Mouse (Mus musculus) forebrain, postnatal 0 days (tissue): ENCODE data around the gene Pdia6. TPM values are rescaled to one million over a fixed set of nuclear protein-coding genes. Genes with fewer than 3 reads are reported as not detected.

Experiments
- ATAC-seq: fragments of 200-750 bp; cut with Nextera tagmentation; 2 replicates; pipeline ENCODE4 v1.8.0; 2017; ENCODE audit warnings: mild to moderate bottlenecking, moderate library complexity
- DNase-seq: peaks from one replicate; pipeline ENCODE4 v3.0.0-alpha.2; 2015
- H3K27ac ChIP-seq: fragments of 300-500 bp; sonication (generic); 2 replicates; pipeline ENCODE4 v1.5.1; 2014; ENCODE audit warnings: low read depth, mild to moderate bottlenecking, antibody characterized with exemption, low read length, moderate library complexity, mixed read lengths
- H3K27me3 ChIP-seq: fragments of 300-500 bp; sonication (generic); 2 replicates; pipeline ENCODE4 v1.6.1; 2014; ENCODE audit warnings: mild to moderate bottlenecking, low read length, mixed read lengths; ENCODE audit not compliant: insufficient read depth
- H3K36me3 ChIP-seq: fragments of 300-500 bp; sonication (generic); 2 replicates; pipeline ENCODE4 v1.6.1; 2014; ENCODE audit warnings: mild to moderate bottlenecking, moderate library complexity; ENCODE audit not compliant: insufficient read depth
- H3K4me1 ChIP-seq: fragments of 300-500 bp; sonication (generic); 2 replicates; pipeline ENCODE4 v1.6.1; 2014; ENCODE audit warnings: antibody characterized with exemption; ENCODE audit not compliant: insufficient read depth
- H3K4me2 ChIP-seq: fragments of 300-500 bp; sonication (generic); 2 replicates; pipeline ENCODE4 v1.6.1; 2014; ENCODE audit warnings: low read depth, mild to moderate bottlenecking, moderate library complexity
- H3K4me3 ChIP-seq: fragments of 300-500 bp; sonication (generic); 2 replicates; pipeline ENCODE4 v1.5.1; 2014; ENCODE audit warnings: low read depth, low read length, mixed read lengths
- H3K9ac ChIP-seq: fragments of 300-500 bp; sonication (generic); 2 replicates; pipeline ENCODE4 v1.6.1; 2014; ENCODE audit warnings: mild to moderate bottlenecking
- H3K9me3 ChIP-seq: fragments of 300-500 bp; sonication (generic); 2 replicates; pipeline ENCODE4 v1.6.1; 2016; ENCODE audit warnings: low read length
- CTCF ChIP-seq: sonication (generic); IDR thresholded peaks from 2 replicates; pipeline ENCODE4 v1.5.1; 2016; ENCODE audit warnings: antibody characterized with exemption, control low read depth, low read depth
- WGBS: fragments of 180-500 bp; shearing (Covaris S2); extraction: QIAGEN DNeasy Blood & Tissue Kit; methylation state at CpG from one replicate; pipeline ENCODE4 v1.1.7; 2014; 5-methylcytosine and 5-hydroxymethylcytosine counted together
- polyA plus RNA-seq: library from polyadenylated mRNA; unstranded; fragments of >200 nt; fragmentation: Nextera tagmentation; extraction: Ambion mirVana; gene quantifications from 2 replicates; pipeline ENCODE4 v1.2.1, GENCODE M21; 2015
- total RNA-seq: library from RNA; depleted of rRNA; stranded (reverse); fragments of >200 nt; gene quantifications from 2 replicates; pipeline ENCODE4 v1.2.3, GENCODE M21; 2014

Gene Pdia6
- total and polyA plus RNA-seq, 2 experiments from 2014 or later: 152 to 223 TPM

DNA sequence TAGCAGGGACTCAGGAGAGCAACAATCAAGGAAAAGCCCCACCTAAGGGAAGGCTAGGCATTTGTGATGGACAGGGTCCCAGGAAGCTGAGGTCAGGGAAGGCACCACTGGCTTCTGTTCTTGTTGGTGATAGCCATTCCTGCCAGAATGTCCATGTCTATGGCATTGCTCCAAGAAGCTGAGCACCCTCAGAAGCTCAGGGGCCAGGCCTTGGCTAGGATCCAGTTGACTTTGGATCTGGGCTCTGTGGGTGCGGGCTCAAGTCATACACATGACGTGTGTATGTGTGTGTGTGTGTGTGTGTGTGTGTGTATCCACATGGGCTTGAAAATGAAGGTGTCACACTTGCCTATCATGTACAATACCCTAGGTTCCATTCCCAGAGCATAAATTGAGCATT is 23.6 kb downstream of the Pdia6 start:
- 84% methylated on average over 2 of the region's 2 CpGs for WGBS
- H3K9ac ChIP-seq: no peak overlapping the region

DNA sequence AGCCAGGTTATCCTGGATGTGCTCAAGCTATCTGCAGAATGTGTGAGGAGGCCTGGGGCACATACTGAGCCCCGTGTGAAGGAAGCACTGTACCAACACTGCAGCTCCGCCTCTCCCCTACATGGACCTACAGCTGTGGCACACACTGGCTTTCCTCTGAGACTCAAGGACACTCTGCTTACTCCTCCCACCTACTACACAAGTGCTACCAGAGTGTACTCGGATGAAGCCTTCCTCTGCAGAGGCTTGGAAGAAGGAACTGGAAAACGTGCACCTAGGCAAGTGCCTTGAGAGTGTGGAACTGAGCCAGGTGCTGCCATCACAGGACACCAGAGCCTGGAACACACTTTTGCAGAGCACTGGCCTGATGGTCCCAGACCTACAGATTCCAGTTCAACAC is 24.2 kb downstream of the Pdia6 start:
- no peaks in the 10 kb centered on the region for H3K36me3 ChIP-seq
- H3K9me3 ChIP-seq: no peaks in the 10 kb centered on the region
- no peak overlapping the region for H3K9ac ChIP-seq
- no peaks in the 10 kb centered on the region for H3K4me1 ChIP-seq
- H3K27ac ChIP-seq: no peak overlapping the region
- H3K4me3 ChIP-seq: no peak overlapping the region
- WGBS: 70% methylated on average over 4 of the region's 4 CpGs
- no peak overlapping the region for H3K4me2 ChIP-seq
- no peak for TF ChIP-seq CTCF
- DNase-seq (no peak), ATAC-seq (no peak)
- no peaks in the 10 kb centered on the region for H3K27me3 ChIP-seq

More for the DNA sequence above, 23.6 kb downstream of the Pdia6 start:
- no peak overlapping the region for H3K4me2 ChIP-seq
- TF ChIP-seq CTCF: no peak
- ATAC-seq (no peak), DNase-seq (no peak)
- peaks cover 5% of the 10 kb centered on the region for H3K36me3 ChIP-seq
- H3K27ac ChIP-seq: no peak overlapping the region
- no peaks in the 10 kb centered on the region for H3K4me1 ChIP-seq
- H3K9me3 ChIP-seq: no peaks in the 10 kb centered on the region
- H3K27me3 ChIP-seq: no peaks in the 10 kb centered on the region
- no peak overlapping the region for H3K4me3 ChIP-seq

DNA sequence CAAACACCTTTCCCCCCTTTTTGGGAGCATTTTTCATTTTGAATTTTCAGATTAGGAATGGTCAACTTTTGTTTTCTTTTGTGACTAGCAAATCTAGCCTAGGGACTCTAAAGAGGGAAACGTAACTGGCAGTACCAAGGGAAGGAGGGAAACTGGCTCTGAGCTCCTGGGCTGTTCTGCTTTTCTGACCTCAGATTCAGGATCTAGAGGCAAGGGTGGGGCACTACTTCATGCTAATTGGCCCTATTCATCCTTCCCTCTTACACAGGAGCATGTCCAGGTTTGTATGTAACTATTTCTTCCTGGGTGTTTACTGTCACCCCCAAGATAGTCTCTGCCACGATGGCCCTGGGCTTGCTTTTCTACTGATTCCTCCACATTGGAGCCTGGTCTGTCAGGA is 30.6 kb downstream of the Pdia6 start:
- Histone ChIP-seq H3K27me3 (no peaks in the 10 kb centered on the region), H3K9me3 (no peaks in the 10 kb centered on the region), H3K4me1 (no peaks in the 10 kb centered on the region), H3K9ac (no peak overlapping the region), H3K27ac (no peak overlapping the region), H3K4me2 (no peak overlapping the region), H3K4me3 (no peak overlapping the region), H3K36me3 (no peaks in the 10 kb centered on the region)
- DNase-seq (no peak), ATAC-seq (no peak)
- 77% methylated on average over 2 of the region's 2 CpGs for WGBS
- no peak for TF ChIP-seq CTCF

DNA sequence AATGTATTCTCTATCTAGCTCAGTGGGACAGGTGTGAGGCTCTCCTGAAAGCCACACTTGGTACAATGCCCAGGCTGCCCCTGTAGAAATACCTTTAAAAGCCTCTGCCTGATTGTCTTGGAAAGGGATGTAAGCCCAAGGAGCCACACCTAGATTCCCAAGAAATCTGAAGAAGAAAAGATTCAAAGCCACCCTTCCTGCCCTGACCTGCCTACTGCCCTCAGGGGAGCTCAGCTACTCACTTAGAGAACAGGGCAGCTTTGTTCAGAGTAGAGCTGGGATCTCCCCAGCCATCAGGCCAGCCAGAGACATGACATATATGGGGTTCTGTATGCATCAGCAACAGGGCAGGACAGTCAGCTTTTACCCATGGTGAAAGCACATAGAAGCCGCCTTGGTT is 33.6 kb downstream of the Pdia6 start:
- H3K36me3 ChIP-seq: no peaks in the 10 kb centered on the region
- no peak for TF ChIP-seq CTCF
- WGBS: 92% methylated on average over 1 of the region's 1 CpGs

DNA sequence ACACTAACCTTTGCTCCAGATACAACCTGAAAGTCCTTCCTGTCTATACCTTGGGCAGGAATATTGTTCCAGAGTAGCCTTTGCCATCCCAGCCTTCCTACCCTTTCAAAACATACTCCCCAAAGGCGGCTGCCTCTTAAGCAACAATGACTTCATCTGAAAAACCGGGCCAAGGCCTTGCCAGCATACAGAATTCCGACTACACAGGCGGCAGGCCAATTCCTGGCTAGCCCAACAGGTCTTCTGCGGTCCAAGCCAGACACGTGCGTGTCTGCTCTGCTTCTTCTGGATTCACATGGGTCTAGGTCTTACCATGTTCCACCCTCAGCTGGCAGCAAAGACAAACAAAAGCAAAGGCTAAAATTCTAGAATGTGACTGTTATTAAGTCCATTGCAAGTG is 39.1 kb downstream of the Pdia6 start:
- H3K27ac ChIP-seq: no peak overlapping the region
- H3K36me3 ChIP-seq: no peaks in the 10 kb centered on the region
- 74% methylated on average over 7 of the region's 7 CpGs for WGBS
- H3K4me3 ChIP-seq: no peak overlapping the region
- no peaks in the 10 kb centered on the region for H3K9me3 ChIP-seq
- H3K27me3 ChIP-seq: no peaks in the 10 kb centered on the region
- H3K4me2 ChIP-seq: no peak overlapping the region
- TF ChIP-seq CTCF: no peak
- no peak for DNase-seq
- H3K4me1 ChIP-seq: no peaks in the 10 kb centered on the region
- H3K9ac ChIP-seq: no peak overlapping the region
- no peak for ATAC-seq

More for the DNA sequence above, 33.6 kb downstream of the Pdia6 start:
- Histone ChIP-seq H3K4me3 (no peak overlapping the region), H3K9me3 (no peaks in the 10 kb centered on the region), H3K4me2 (no peak overlapping the region), H3K27me3 (no peaks in the 10 kb centered on the region), H3K27ac (no peak overlapping the region), H3K9ac (no peak overlapping the region), H3K4me1 (no peaks in the 10 kb centered on the region)
- DNase-seq (no peak), ATAC-seq (no peak)

DNA sequence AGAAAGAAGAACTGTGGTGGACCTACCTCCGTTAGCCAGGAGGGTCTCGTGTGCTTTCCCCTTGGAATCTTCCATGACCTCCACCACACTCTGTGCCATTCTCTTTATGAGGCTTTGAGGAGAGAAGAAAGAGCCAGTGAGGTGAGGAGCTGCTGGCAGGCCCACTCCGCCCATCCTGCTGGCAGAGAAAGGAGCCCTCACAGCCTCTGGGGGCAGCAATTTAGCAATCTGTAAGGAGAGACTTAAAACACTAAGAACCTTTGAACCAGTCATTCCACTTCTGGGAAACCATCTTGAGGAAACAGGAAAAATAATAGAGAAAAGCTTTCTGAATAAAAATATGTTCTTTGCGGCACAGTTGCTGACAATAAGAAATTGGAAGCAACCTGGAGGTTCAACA is 41.9 kb downstream of the Pdia6 start:
- no peak overlapping the region for H3K27ac ChIP-seq
- no peak overlapping the region for H3K4me3 ChIP-seq
- ATAC-seq (no peak), DNase-seq (no peak)
- H3K36me3 ChIP-seq: no peaks in the 10 kb centered on the region
- no peak overlapping the region for H3K4me2 ChIP-seq
- WGBS: 31% methylated on average over 4 of the region's 4 CpGs
- no peaks in the 10 kb centered on the region for H3K4me1 ChIP-seq
- H3K9me3 ChIP-seq: no peaks in the 10 kb centered on the region
- TF ChIP-seq CTCF: no peak
- no peak overlapping the region for H3K9ac ChIP-seq
- H3K27me3 ChIP-seq: no peaks in the 10 kb centered on the region

DNA sequence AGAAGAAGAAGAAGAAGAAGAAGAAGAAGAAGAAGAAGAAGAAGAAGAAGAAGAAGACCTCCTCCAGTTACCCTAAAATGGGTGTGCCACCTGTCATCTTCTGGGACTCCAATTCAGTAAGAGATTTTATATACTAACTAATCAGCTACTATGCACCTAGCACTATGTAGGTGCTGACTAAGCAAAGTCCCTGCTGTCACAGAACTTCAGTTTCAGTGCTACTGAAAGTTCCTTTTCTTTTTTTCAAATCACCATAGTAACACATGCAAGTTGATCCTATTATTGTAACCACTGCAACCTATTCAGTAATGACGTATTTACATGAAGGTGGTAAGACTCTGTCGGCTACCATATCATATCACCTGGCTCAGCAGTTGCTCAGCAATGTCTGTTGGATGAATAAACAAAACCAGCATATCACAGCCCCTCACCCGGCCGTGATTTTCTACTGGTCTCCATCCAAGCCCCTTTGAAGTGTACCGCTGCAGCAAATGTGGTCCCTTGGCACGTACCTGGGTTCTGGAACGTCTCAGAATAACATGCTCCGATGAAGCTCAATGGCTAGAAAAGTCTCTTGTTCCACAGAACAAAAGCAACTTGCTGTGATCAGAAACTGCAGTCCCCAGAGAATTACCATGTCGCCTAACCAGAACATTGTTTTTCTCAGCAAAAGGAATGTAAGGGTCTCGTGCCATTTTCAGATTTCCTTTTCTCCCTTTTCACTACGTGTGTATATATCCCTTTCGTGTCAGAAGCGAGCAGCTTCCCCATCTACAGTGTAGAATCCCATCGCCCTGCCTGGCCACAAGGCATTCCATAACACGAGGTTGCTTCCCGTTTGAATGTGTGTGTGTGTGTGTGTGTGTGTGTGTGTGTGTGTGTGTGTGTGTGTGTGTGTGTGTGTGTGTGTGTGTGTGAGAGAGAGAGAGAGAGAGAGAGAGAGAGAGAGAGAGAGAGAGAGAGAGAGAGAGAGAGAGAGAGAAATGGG is 44.8 kb downstream of the Pdia6 start:
- peak; percentile 76 for ATAC-seq
- no peaks in the 10 kb centered on the region for H3K36me3 ChIP-seq
- H3K9me3 ChIP-seq: no peaks in the 10 kb centered on the region
- H3K27me3 ChIP-seq: no peaks in the 10 kb centered on the region
- WGBS: 17% methylated on average over 16 of the region's 16 CpGs
- peak overlapping the region; percentile 21; the same call in 1 of the 2 replicates for H3K27ac ChIP-seq
- no peak for TF ChIP-seq CTCF
- no peaks in the 10 kb centered on the region for H3K4me1 ChIP-seq
- H3K4me2 ChIP-seq: peak overlapping the region; percentile 9; the same call in 1 of the 2 replicates
- H3K9ac ChIP-seq: no peak overlapping the region
- no peak overlapping the region for H3K4me3 ChIP-seq
- peak; percentile 43 for DNase-seq
